Mouse (Mus musculus) E14TG2a.4 (cell line): Measurements from ENCODE around the gene Pan3.

Experiments used
- CTCF ChIP-seq: conservative IDR thresholded peaks from 2 replicates; pipeline ENCODE4 v1.5.1; 2014; ENCODE audit warnings: low read length
- NANOG ChIP-seq: IDR thresholded peaks from 2 replicates; pipeline ENCODE4 v1.6.1; 2014; ENCODE audit warnings: borderline replicate concordance, low read length, mixed read lengths
- POU5F1 ChIP-seq: IDR thresholded peaks from 2 replicates; pipeline ENCODE4 v1.6.1; 2014; ENCODE audit warnings: low read length, borderline replicate concordance

DNA sequence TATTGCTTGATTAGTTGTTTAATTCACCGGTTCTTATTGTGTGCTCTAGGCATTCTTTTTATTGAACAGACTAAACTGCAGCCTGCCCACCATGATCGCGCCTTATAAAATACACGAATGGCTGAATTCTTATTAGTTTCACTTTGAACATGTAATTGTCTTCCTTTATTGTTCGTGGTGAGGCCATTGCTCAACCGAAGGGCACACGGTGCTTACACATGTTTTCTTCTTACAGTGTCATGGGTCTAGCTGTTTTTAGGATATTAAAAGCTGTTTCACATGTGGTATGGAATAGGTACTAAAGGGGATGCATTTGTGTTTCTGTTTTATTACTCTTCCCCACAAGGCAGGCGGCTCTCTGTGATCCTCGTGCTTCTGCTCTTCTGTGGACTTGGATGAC, 81.4 kb downstream of the Pan3 start:
- no peak for TF ChIP-seq CTCF
- TF ChIP-seq NANOG: no peak
- no peak for TF ChIP-seq POU5F1
